Comparison of ENCODE assay signal across 8 mouse cellular contexts in genomic region chr3:57735511-57736370, GRCm38 (mm10). TPM values are rescaled to one million over a fixed set of nuclear protein-coding genes. Genes with fewer than 3 reads are reported as not detected.
DNase-seq lines count a peak whose midpoint lies in the region; ATAC-seq lines count a peak whose summit lies in the region.

TSS of gene Rnf13 (plus strand) at chr3:57736062.

- peak; percentile 100 for ATAC-seq in hindbrain, embryonic 12.5 days (ENCODE audit: low FRiP score)

- WGBS in hindbrain, embryonic 12.5 days, result under 1% methylated on average over 59 of the region's 59 CpGs

- H3K9ac ChIP-seq in hindbrain, embryonic 12.5 days, result peak within 1 kb of the TSS; percentile 78

- no peaks in the 10 kb centered on the region for H3K9me3 ChIP-seq in hindbrain, embryonic 12.5 days (replicated peaks)

- no peaks in the 10 kb centered on the region for H3K36me3 ChIP-seq in hindbrain, embryonic 12.5 days

- DNase-seq in NIH3T3 (ENCODE audit: low read depth), result peak; percentile 98
- DNase-seq in cerebellum, postnatal 10 days, result peak; percentile 99
- peak; percentile 95 to 98 for DNase-seq in frontal cortex, postnatal 10 days (ENCODE audit: low spot score in 2 of 2)
- DNase-seq in layer of hippocampus, postnatal 14 days (ENCODE audit: low spot score in 2 of 2), result peak; percentile 99
- DNase-seq in lung, postnatal 14 days, result peak; percentile 96
- peak; percentile 78 for DNase-seq in retina, adult 2 months (ENCODE audit: low read depth, low spot score)
- peak; percentile 95 to 96 for DNase-seq in thymus, postnatal 36 days

- H3K4me1 ChIP-seq in hindbrain, embryonic 12.5 days, result peaks cover 16% of the 10 kb centered on the region

- peak within 1 kb of the TSS; percentile 72 for H3K4me3 ChIP-seq in hindbrain, embryonic 12.5 days

- peak within 1 kb of the TSS; percentile 63 for H3K4me2 ChIP-seq in hindbrain, embryonic 12.5 days (replicated peaks)

- no peaks in the 10 kb centered on the region for H3K27me3 ChIP-seq in hindbrain, embryonic 12.5 days

- H3K27ac ChIP-seq in hindbrain, embryonic 12.5 days, result peak within 1 kb of the TSS; percentile 92

RNA-seq across cellular contexts. Expression of gene Rnf13, which starts in this region (rescaled TPM):
- 64.7 and 68.8 TPM in 2 replicates for polyA plus RNA-seq in hindbrain, embryonic 12.5 days (2016; fragmentation: Nextera tagmentation; extraction: Ambion mirVana)
- total RNA-seq in layer of hippocampus, postnatal 14 days (2021), result 10 to 100 TPM; 76.8 to 79.6 TPM

Comparison
In these comparisons a context has a peak if more than half of its experiments do, and no peak if none do; other contexts are left out.
1. Peak in every context shown above with its lines: DNase-seq, ATAC-seq, H3K4me3 ChIP-seq and H3K27ac ChIP-seq.